Mouse (Mus musculus): ENCODE measurements around the gene Chrdl1.

GRCm38 (mm10) chrX:143294726-143295125 lies 99.3 kb downstream of the Chrdl1 start:
- no peak for TF ChIP-seq POLR2A (IDR thresholded peaks at IDR 0.05; ENCODE audit: low read depth, low read length)
- no peak for TF ChIP-seq CTCF (IDR thresholded peaks at IDR 0.05; ENCODE audit: extremely low read depth, insufficient read length, insufficient replicate concordance, low read depth, low read length)

Data from small intestine, adult 2 months (tissue).